In the genomic region with DNA sequence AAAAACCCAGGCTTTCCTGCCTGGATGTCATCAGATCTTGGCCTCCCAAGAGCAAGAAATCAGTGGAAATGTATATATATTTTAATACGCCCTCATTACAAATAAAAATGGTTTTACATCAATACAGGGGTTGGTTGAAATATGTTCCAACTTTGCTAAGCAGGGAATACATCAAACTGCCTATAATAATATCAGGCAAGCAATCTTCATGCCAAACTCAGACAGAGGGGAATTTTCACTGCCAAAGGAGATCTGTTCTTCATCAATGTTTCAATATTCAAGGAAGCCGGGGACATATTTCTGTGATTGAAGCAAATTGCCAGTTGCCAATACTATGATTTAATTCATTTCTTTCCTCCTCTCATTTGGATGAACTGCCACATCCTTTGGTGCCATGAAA, we compare ENCODE assay signal across 26 mouse cellular contexts.
DNase-seq lines count a peak whose midpoint lies in the region; ATAC-seq and TF ChIP-seq lines count a peak whose summit lies in the region.
"Had no signal": no experiment of that assay in that cellular context is flagged by ENCODE, and none has a peak within 500 bp of the region (broad histone marks: within the 10 kb centered on the region; RNA-seq: fewer than 3 reads in every experiment).

No protein-coding gene starts in this region.

- H3K27me3 ChIP-seq in embryonic facial prominence, embryonic 14.5 days (replicated peaks; ENCODE audit: control insufficient read depth, insufficient read depth, low read length): no peaks in the 10 kb centered on the region
- no peaks in the 10 kb centered on the region for H3K27me3 ChIP-seq in embryonic facial prominence, embryonic 10.5 days (replicated peaks; ENCODE audit: low read depth, poor library complexity, severe bottlenecking)
- no peaks in the 10 kb centered on the region for H3K27me3 ChIP-seq in limb, embryonic 14.5 days (ENCODE audit: control insufficient read depth, insufficient read depth, low read length)
- no peaks in the 10 kb centered on the region for H3K27me3 ChIP-seq in limb, embryonic 10.5 days (ENCODE audit: low read depth, poor library complexity, severe bottlenecking)
- H3K27me3 ChIP-seq in limb, embryonic 15.5 days: no peaks in the 10 kb centered on the region
- H3K27me3 ChIP-seq: embryonic facial prominence, embryonic 13.5 days; forebrain, embryonic 12.5 days had no signal

- no peaks in the 10 kb centered on the region for H3K36me3 ChIP-seq in embryonic facial prominence, embryonic 14.5 days (ENCODE audit: control insufficient read depth, insufficient read depth, low read length)
- no peaks in the 10 kb centered on the region for H3K36me3 ChIP-seq in embryonic facial prominence, embryonic 10.5 days (replicated peaks)
- H3K36me3 ChIP-seq in limb, embryonic 14.5 days (ENCODE audit: control insufficient read depth, insufficient read depth, low read length): no peaks in the 10 kb centered on the region
- H3K36me3 ChIP-seq in limb, embryonic 10.5 days: no peaks in the 10 kb centered on the region
- H3K36me3 ChIP-seq in limb, embryonic 15.5 days: no peaks in the 10 kb centered on the region
- H3K36me3 ChIP-seq: embryonic facial prominence, embryonic 13.5 days; forebrain, embryonic 10.5 days; forebrain, embryonic 12.5 days; G1E had no signal

- 59% methylated on average over 2 of the region's 2 CpGs for WGBS in embryonic facial prominence, embryonic 14.5 days
- WGBS in embryonic facial prominence, embryonic 10.5 days: 90% methylated on average over 2 of the region's 2 CpGs
- 65% methylated on average over 2 of the region's 2 CpGs for WGBS in limb, embryonic 14.5 days
- WGBS in limb, embryonic 10.5 days: 88% methylated on average over 2 of the region's 2 CpGs
- 66% methylated on average over 2 of the region's 2 CpGs for WGBS in limb, embryonic 15.5 days

- H3K9ac ChIP-seq in embryonic facial prominence, embryonic 14.5 days (ENCODE audit: low read depth, low read length): no peak overlapping the region
- no peak overlapping the region for H3K9ac ChIP-seq in limb, embryonic 14.5 days (ENCODE audit: low read depth, low read length, severe bottlenecking)
- no peak overlapping the region for H3K9ac ChIP-seq in limb, embryonic 15.5 days
- H3K9ac ChIP-seq: embryonic facial prominence, embryonic 13.5 days; forebrain, embryonic 12.5 days had no signal

- peak; percentile 76 for DNase-seq in embryonic facial prominence, embryonic 14.5 days (ENCODE audit: low spot score)
- no peak for DNase-seq in embryonic facial prominence, embryonic 10.5 days (ENCODE audit: low spot score)
- DNase-seq in limb, embryonic 14.5 days (ENCODE audit: low spot score): peak; percentile 77
- no peak for DNase-seq in limb, embryonic 10.5 days (ENCODE audit: low spot score)
- DNase-seq in R1 (ENCODE audit: low read depth, low spot score): peak; percentile 27
- DNase-seq in lung, postnatal 14 days: no peak
- no peak for DNase-seq in cerebellum, adult 9-10 months
- DNase-seq: adrenal gland, adult 2 months; adrenal gland, postnatal 10 days; adrenal gland, postnatal 25 days; B cell, adult 2 months; cerebellum, adult 11 months; cerebellum, adult 18-20 months; cerebellum, adult 8-10 months; cerebellum, postnatal 10 days; cerebellum, postnatal 25 days had no signal

- H3K27ac ChIP-seq in embryonic facial prominence, embryonic 14.5 days (replicated peaks; ENCODE audit: low read depth, low read length): no peak overlapping the region
- no peak overlapping the region for H3K27ac ChIP-seq in embryonic facial prominence, embryonic 10.5 days (replicated peaks)
- no peak overlapping the region for H3K27ac ChIP-seq in limb, embryonic 14.5 days (replicated peaks; ENCODE audit: low read depth, low read length)
- H3K27ac ChIP-seq in limb, embryonic 10.5 days: no peak overlapping the region
- H3K27ac ChIP-seq in limb, embryonic 15.5 days: peak overlapping the region; percentile 34; the same call in 1 of the 2 replicates
- H3K27ac ChIP-seq: embryonic facial prominence, embryonic 13.5 days; forebrain, embryonic 10.5 days; forebrain, embryonic 12.5 days had no signal

- no peaks in the 10 kb centered on the region for H3K9me3 ChIP-seq in embryonic facial prominence, embryonic 14.5 days (ENCODE audit: control insufficient read depth, low read length)
- no peaks in the 10 kb centered on the region for H3K9me3 ChIP-seq in embryonic facial prominence, embryonic 10.5 days
- no peaks in the 10 kb centered on the region for H3K9me3 ChIP-seq in limb, embryonic 14.5 days (ENCODE audit: control insufficient read depth, low read length)
- no peaks in the 10 kb centered on the region for H3K9me3 ChIP-seq in limb, embryonic 10.5 days (replicated peaks)
- H3K9me3 ChIP-seq in limb, embryonic 15.5 days: no peaks in the 10 kb centered on the region
- H3K9me3 ChIP-seq: embryonic facial prominence, embryonic 13.5 days; forebrain, embryonic 10.5 days; forebrain, embryonic 12.5 days; G1E had no signal

- no peak for TF ChIP-seq POLR2A in limb, embryonic 14.5 days (IDR thresholded peaks at IDR 0.05; ENCODE audit: borderline replicate concordance, extremely low read depth, insufficient read depth, insufficient read length)

- H3K4me1 ChIP-seq in embryonic facial prominence, embryonic 14.5 days (ENCODE audit: control insufficient read depth, insufficient read depth, low read length): no peaks in the 10 kb centered on the region
- H3K4me1 ChIP-seq in embryonic facial prominence, embryonic 10.5 days: peaks cover 6% of the 10 kb centered on the region
- no peaks in the 10 kb centered on the region for H3K4me1 ChIP-seq in limb, embryonic 14.5 days (ENCODE audit: control insufficient read depth, insufficient read depth, low read length)
- H3K4me1 ChIP-seq in limb, embryonic 10.5 days: no peaks in the 10 kb centered on the region
- H3K4me1 ChIP-seq in limb, embryonic 15.5 days: no peaks in the 10 kb centered on the region

- H3K4me2 ChIP-seq in embryonic facial prominence, embryonic 14.5 days (ENCODE audit: low read depth, low read length): no peak overlapping the region
- H3K4me2 ChIP-seq in limb, embryonic 14.5 days (replicated peaks; ENCODE audit: low read depth, low read length, severe bottlenecking): no peak overlapping the region
- no peak overlapping the region for H3K4me2 ChIP-seq in limb, embryonic 15.5 days
- H3K4me2 ChIP-seq: embryonic facial prominence, embryonic 13.5 days; forebrain, embryonic 12.5 days had no signal

- no peak overlapping the region for H3K4me3 ChIP-seq in embryonic facial prominence, embryonic 14.5 days (ENCODE audit: low read depth, low read length)
- H3K4me3 ChIP-seq in embryonic facial prominence, embryonic 10.5 days: no peak overlapping the region
- H3K4me3 ChIP-seq in limb, embryonic 14.5 days (replicated peaks; ENCODE audit: low read length): no peak overlapping the region
- H3K4me3 ChIP-seq in limb, embryonic 10.5 days: no peak overlapping the region
- no peak overlapping the region for H3K4me3 ChIP-seq in limb, embryonic 15.5 days
- H3K4me3 ChIP-seq: embryonic facial prominence, embryonic 13.5 days; erythroblast, embryonic 14.5 days; forebrain, embryonic 10.5 days; forebrain, embryonic 12.5 days had no signal

- no peak; the same call in 1 of the 2 replicates for ATAC-seq in embryonic facial prominence, embryonic 14.5 days (ENCODE audit: low read depth)
- ATAC-seq in limb, embryonic 14.5 days (ENCODE audit: low FRiP score, low read depth): peak; percentile 50; the same call in 1 of the 2 replicates
- ATAC-seq in limb, embryonic 15.5 days (ENCODE audit: insufficient number of reproducible peaks, low FRiP score, low TSS enrichment, low read depth): peak; percentile 75
- ATAC-seq: CD4-positive, CD25-positive, alpha-beta regulatory T cell, adult 4 months; forebrain, embryonic 14.5 days; forebrain, embryonic 16.5 days; Patski had no signal

Comparison
In these comparisons a context has a peak if more than half of its experiments do, and no peak if none do; other contexts are left out.
1. DNase-seq: peak in embryonic facial prominence, embryonic 14.5 days (single experiment), limb, embryonic 14.5 days (single experiment) and R1 (single experiment); none in embryonic facial prominence, embryonic 10.5 days (single experiment), limb, embryonic 10.5 days (single experiment), lung, postnatal 14 days (single experiment) and cerebellum, adult 9-10 months (single experiment).